Mouse (Mus musculus) cerebellum, adult 2 months (tissue): ENCODE results near the gene Sppl2a.

Experiments used
- CTCF ChIP-seq: fragments of 200-500 bp; IDR thresholded peaks from 2 replicates; pipeline ENCODE4 v1.5.1; 2011; ENCODE audit warnings: low read depth, mild to moderate bottlenecking, control low read depth, low read length, moderate library complexity, borderline replicate concordance; ENCODE audit not compliant: insufficient read depth
- POLR2A ChIP-seq: fragments of 200-500 bp; IDR thresholded peaks from 2 replicates; pipeline ENCODE4 v1.6.1; 2011; ENCODE audit warnings: low read length, control low read depth, borderline replicate concordance; ENCODE audit not compliant: insufficient read depth

DNA sequence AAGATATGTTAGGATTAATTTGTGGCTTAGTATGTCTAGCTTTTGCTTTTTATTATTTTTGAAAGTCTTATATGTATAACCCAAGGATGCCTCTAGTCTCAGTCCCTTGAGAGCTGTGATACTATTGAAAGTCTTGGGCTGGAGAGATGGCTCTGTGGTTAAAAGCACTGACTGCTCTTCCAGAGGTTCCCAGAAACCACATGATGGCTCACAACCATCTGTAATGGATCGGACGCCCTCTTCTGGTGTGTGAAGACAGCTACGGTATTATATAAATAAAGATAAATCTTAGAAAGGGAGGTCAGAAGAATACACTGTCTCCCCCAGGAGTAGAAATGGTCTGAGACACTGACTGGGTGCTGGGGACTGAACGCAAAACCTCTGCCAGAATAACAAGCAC lies 88.3 kb downstream of the Sppl2a start:
- TF ChIP-seq POLR2A (no peak), CTCF (no peak)
